11 mouse cellular contexts compared by ENCODE assay signal in the genomic region with DNA sequence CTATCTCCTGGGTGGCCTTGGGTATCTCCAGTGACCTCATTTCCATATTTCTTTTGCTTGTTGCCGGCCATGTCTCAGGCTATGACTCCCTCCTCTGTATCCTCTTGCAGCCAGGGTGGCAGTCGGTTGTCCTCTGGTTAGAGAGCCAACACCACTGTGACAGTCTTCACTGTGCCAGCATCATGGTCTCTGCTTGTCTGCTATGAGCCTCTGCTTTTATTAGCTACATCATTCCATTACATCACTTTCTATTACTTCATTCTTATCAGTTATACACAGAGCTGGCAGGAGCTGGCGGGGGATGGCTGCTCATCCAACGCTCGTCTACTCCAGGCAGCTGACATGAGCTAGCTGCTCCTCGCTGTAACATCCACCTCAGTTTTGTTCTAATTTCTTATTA. TPM values are rescaled to one million over a fixed set of nuclear protein-coding genes. Genes with fewer than 3 reads are reported as not detected.
DNase-seq lines count a peak whose midpoint lies in the region; ATAC-seq and TF ChIP-seq lines count a peak whose summit lies in the region.
"Had no signal": no experiment of that assay in that cellular context is flagged by ENCODE, and none has a peak within 500 bp of the region (broad histone marks: within the 10 kb centered on the region; RNA-seq: fewer than 3 reads in every experiment).

No protein-coding gene starts in this region.

- H3K4me3 ChIP-seq in megakaryocyte, embryonic 14.5 days (replicated peaks) = peak overlapping the region; percentile 66
- no peak overlapping the region for H3K4me3 ChIP-seq in heart, postnatal 0 days (ENCODE audit: low read depth, low read length)

- WGBS in heart, postnatal 0 days = 12% methylated on average over 6 of the region's 6 CpGs

- DNase-seq in heart, postnatal 0 days (ENCODE audit: low spot score) = peak; percentile 89
- no peak for DNase-seq in right cerebral cortex, postnatal 25 days
- DNase-seq in kidney, postnatal 14 days = no peak
- DNase-seq: cerebellum, postnatal 14 days; kidney, adult 2 months; thymus, postnatal 36 days had no signal

- peaks cover 36% of the 10 kb centered on the region for H3K27me3 ChIP-seq in megakaryocyte, embryonic 14.5 days (replicated peaks)
- no peaks in the 10 kb centered on the region for H3K27me3 ChIP-seq in heart, postnatal 0 days (ENCODE audit: control insufficient read depth, insufficient read depth, low read length)

- TF ChIP-seq EP300 in heart, postnatal 0 days (IDR thresholded peaks at IDR 0.05; ENCODE audit: low read depth) = no peak

- peak overlapping the region; percentile 71 for H3K27ac ChIP-seq in heart, postnatal 0 days (ENCODE audit: low read depth)

- ATAC-seq in megakaryocyte, adult 5-6 weeks (ENCODE audit: poor library complexity, severe bottlenecking) = no peak; the same call in 1 of the 2 replicates
- peak; percentile 84 for ATAC-seq in erythroblast, adult 5-6 weeks (replicated peaks; ENCODE audit: low FRiP score, poor library complexity, severe bottlenecking)
- ATAC-seq in heart, postnatal 0 days (ENCODE audit: insufficient read depth, low read depth) = peak; percentile 73
- ATAC-seq in megakaryocyte-erythroid progenitor cell, adult 5-6 weeks (replicated peaks; ENCODE audit: low FRiP score, low TSS enrichment, poor library complexity, severe bottlenecking) = peak; percentile 86
- no peak for ATAC-seq in granulocyte monocyte progenitor cell, adult 5-6 weeks (replicated peaks; ENCODE audit: poor library complexity, severe bottlenecking)

- TF ChIP-seq CTCF in heart, postnatal 0 days (IDR thresholded peaks at IDR 0.05; ENCODE audit: low read depth) = no peak

- no peak overlapping the region for H3K9ac ChIP-seq in heart, postnatal 0 days (replicated peaks; ENCODE audit: low read depth, low read length)

- no peaks in the 10 kb centered on the region for H3K9me3 ChIP-seq in megakaryocyte, embryonic 14.5 days
- H3K9me3 ChIP-seq in heart, postnatal 0 days (replicated peaks; ENCODE audit: control insufficient read depth, low read length) = no peaks in the 10 kb centered on the region

- H3K36me3 ChIP-seq in megakaryocyte, embryonic 14.5 days (replicated peaks; ENCODE audit: low read length) = no peaks in the 10 kb centered on the region
- no peaks in the 10 kb centered on the region for H3K36me3 ChIP-seq in heart, postnatal 0 days (replicated peaks; ENCODE audit: control insufficient read depth, insufficient read depth, low read length)

- H3K4me2 ChIP-seq in heart, postnatal 0 days (ENCODE audit: low read depth, low read length) = no peak overlapping the region

- H3K4me1 ChIP-seq in megakaryocyte, embryonic 14.5 days = peaks cover 22% of the 10 kb centered on the region
- peaks cover 21% of the 10 kb centered on the region for H3K4me1 ChIP-seq in heart, postnatal 0 days (ENCODE audit: control insufficient read depth, insufficient read depth)

RNA-seq across cellular contexts. Expression of gene Mmel1, which starts 11.3 kb away (rescaled TPM):
- 1.2 TPM in 1 of 2 replicates, not detected in the other for polyA plus RNA-seq in megakaryocyte, embryonic 14.5 days (2012; ENCODE audit: insufficient read depth, low replicate concordance)
- 0.25 TPM in 1 of 2 replicates, not detected in the other for total RNA-seq in megakaryocyte, adult 5-6 weeks (2015)
- not detected in 2 replicates for total RNA-seq in megakaryocyte, adult 5-6 weeks (2017)
- 1.0 and 4.0 TPM in 2 replicates for total RNA-seq in erythroblast, adult 5-6 weeks (2015; ENCODE audit: low replicate concordance)
- total RNA-seq in erythroblast, adult 5-6 weeks (2017; ENCODE audit: low replicate concordance) = 7.1 and 9.9 TPM in 2 replicates
- 0.34 TPM in 1 of 2 replicates, not detected in the other for total RNA-seq in heart, postnatal 0 days (2014; rRNA removed; ENCODE audit: low replicate concordance)
- polyA plus RNA-seq in heart, postnatal 0 days (2015; fragmentation: Nextera tagmentation; extraction: Ambion mirVana) = 0.07 and 0.12 TPM in 2 replicates
- 5.5 TPM in 1 of 2 replicates, not detected in the other for total RNA-seq in megakaryocyte-erythroid progenitor cell, adult 5-6 weeks (2014; fragmentation: Nextera tagmentation)
- total RNA-seq in megakaryocyte-erythroid progenitor cell, adult 5-6 weeks (2017) = 0.46 and 0.94 TPM in 2 replicates
- not detected in 2 replicates for total RNA-seq in granulocyte monocyte progenitor cell, adult 5-6 weeks (2014; fragmentation: Nextera tagmentation)
- total RNA-seq in granulocyte monocyte progenitor cell, adult 5-6 weeks (2017) = not detected in 2 replicates

RNA-seq across cellular contexts. Expression of gene Fam213b, which starts 18.2 kb away (rescaled TPM):
- polyA plus RNA-seq in megakaryocyte, embryonic 14.5 days (2012; ENCODE audit: insufficient read depth, low replicate concordance) = 13.1 TPM in 1 of 2 replicates, not detected in the other
- 8.8 and 9.1 TPM in 2 replicates for total RNA-seq in megakaryocyte, adult 5-6 weeks (2015)
- 5.5 and 6.6 TPM in 2 replicates for total RNA-seq in megakaryocyte, adult 5-6 weeks (2017)
- 3.6 and 8.8 TPM in 2 replicates for total RNA-seq in erythroblast, adult 5-6 weeks (2015; ENCODE audit: low replicate concordance)
- 2.3 and 2.5 TPM in 2 replicates for total RNA-seq in erythroblast, adult 5-6 weeks (2017; ENCODE audit: low replicate concordance)
- total RNA-seq in heart, postnatal 0 days (2014; rRNA removed; ENCODE audit: low replicate concordance) = 43.5 and 72.4 TPM in 2 replicates
- 75.4 and 76.2 TPM in 2 replicates for polyA plus RNA-seq in heart, postnatal 0 days (2015; fragmentation: Nextera tagmentation; extraction: Ambion mirVana)
- total RNA-seq in megakaryocyte-erythroid progenitor cell, adult 5-6 weeks (2014; fragmentation: Nextera tagmentation) = 1.6 TPM in 1 of 2 replicates, not detected in the other
- total RNA-seq in megakaryocyte-erythroid progenitor cell, adult 5-6 weeks (2017) = 0.94 and 1.1 TPM in 2 replicates
- 6.9 and 8.5 TPM in 2 replicates for total RNA-seq in granulocyte monocyte progenitor cell, adult 5-6 weeks (2014; fragmentation: Nextera tagmentation)
- total RNA-seq in granulocyte monocyte progenitor cell, adult 5-6 weeks (2017) = 2.9 and 6.7 TPM in 2 replicates

RNA-seq across cellular contexts. Expression of gene Ttc34, which starts 43.5 kb away (rescaled TPM):
- not detected in 2 replicates for polyA plus RNA-seq in megakaryocyte, embryonic 14.5 days (2012; ENCODE audit: insufficient read depth, low replicate concordance)
- total RNA-seq in megakaryocyte, adult 5-6 weeks (2015) = not detected in 2 replicates
- total RNA-seq in megakaryocyte, adult 5-6 weeks (2017) = 0.07 TPM in 1 of 2 replicates, not detected in the other
- total RNA-seq in erythroblast, adult 5-6 weeks (2015; ENCODE audit: low replicate concordance) = not detected in 2 replicates
- not detected in 2 replicates for total RNA-seq in erythroblast, adult 5-6 weeks (2017; ENCODE audit: low replicate concordance)
- 0.15 TPM in 1 of 2 replicates, not detected in the other for total RNA-seq in heart, postnatal 0 days (2014; rRNA removed; ENCODE audit: low replicate concordance)
- 0.12 and 0.25 TPM in 2 replicates for polyA plus RNA-seq in heart, postnatal 0 days (2015; fragmentation: Nextera tagmentation; extraction: Ambion mirVana)
- total RNA-seq in megakaryocyte-erythroid progenitor cell, adult 5-6 weeks (2014; fragmentation: Nextera tagmentation) = not detected in 2 replicates
- total RNA-seq in megakaryocyte-erythroid progenitor cell, adult 5-6 weeks (2017) = not detected in 2 replicates
- 0.17 TPM in 1 of 2 replicates, not detected in the other for total RNA-seq in granulocyte monocyte progenitor cell, adult 5-6 weeks (2014; fragmentation: Nextera tagmentation)
- total RNA-seq in granulocyte monocyte progenitor cell, adult 5-6 weeks (2017) = not detected in 2 replicates
- polyA plus RNA-seq: kidney, adult 2 months had no signal

RNA-seq across cellular contexts. Expression of gene Tnfrsf14, which starts 47.6 kb away (rescaled TPM):
- polyA plus RNA-seq in megakaryocyte, embryonic 14.5 days (2012; ENCODE audit: insufficient read depth, low replicate concordance) = 5.4 TPM in 1 of 2 replicates, not detected in the other
- total RNA-seq in megakaryocyte, adult 5-6 weeks (2015) = 87.1 and 142 TPM in 2 replicates
- total RNA-seq in megakaryocyte, adult 5-6 weeks (2017) = 67.2 and 77.3 TPM in 2 replicates
- total RNA-seq in erythroblast, adult 5-6 weeks (2015; ENCODE audit: low replicate concordance) = 634 and 677 TPM in 2 replicates
- total RNA-seq in erythroblast, adult 5-6 weeks (2017; ENCODE audit: low replicate concordance) = 775 and 846 TPM in 2 replicates
- 2.7 and 40.9 TPM in 2 replicates for total RNA-seq in heart, postnatal 0 days (2014; rRNA removed; ENCODE audit: low replicate concordance)
- polyA plus RNA-seq in heart, postnatal 0 days (2015; fragmentation: Nextera tagmentation; extraction: Ambion mirVana) = 0.30 and 0.40 TPM in 2 replicates
- total RNA-seq in megakaryocyte-erythroid progenitor cell, adult 5-6 weeks (2014; fragmentation: Nextera tagmentation) = 133 and 270 TPM in 2 replicates
- total RNA-seq in megakaryocyte-erythroid progenitor cell, adult 5-6 weeks (2017) = 78.8 and 149 TPM in 2 replicates
- total RNA-seq in granulocyte monocyte progenitor cell, adult 5-6 weeks (2014; fragmentation: Nextera tagmentation) = 85.4 and 110 TPM in 2 replicates
- 33.2 and 38.4 TPM in 2 replicates for total RNA-seq in granulocyte monocyte progenitor cell, adult 5-6 weeks (2017)

Comparison
In these comparisons a context has a peak if more than half of its experiments do, and no peak if none do; other contexts are left out.
1. ATAC-seq: peak in erythroblast, adult 5-6 weeks (single experiment), heart, postnatal 0 days (single experiment) and megakaryocyte-erythroid progenitor cell, adult 5-6 weeks (single experiment); none in megakaryocyte, adult 5-6 weeks (single experiment) and granulocyte monocyte progenitor cell, adult 5-6 weeks (single experiment).